Mouse (Mus musculus): ENCODE results near the gene Hras. TPM values are rescaled to one million over a fixed set of nuclear protein-coding genes. Genes with fewer than 3 reads are reported as not detected.

Gene Hras
- polyA plus RNA-seq (2011; ENCODE audit: insufficient read length, low read depth, missing spikeins), result 54.0 and 62.7 TPM in 2 replicates

DNA sequence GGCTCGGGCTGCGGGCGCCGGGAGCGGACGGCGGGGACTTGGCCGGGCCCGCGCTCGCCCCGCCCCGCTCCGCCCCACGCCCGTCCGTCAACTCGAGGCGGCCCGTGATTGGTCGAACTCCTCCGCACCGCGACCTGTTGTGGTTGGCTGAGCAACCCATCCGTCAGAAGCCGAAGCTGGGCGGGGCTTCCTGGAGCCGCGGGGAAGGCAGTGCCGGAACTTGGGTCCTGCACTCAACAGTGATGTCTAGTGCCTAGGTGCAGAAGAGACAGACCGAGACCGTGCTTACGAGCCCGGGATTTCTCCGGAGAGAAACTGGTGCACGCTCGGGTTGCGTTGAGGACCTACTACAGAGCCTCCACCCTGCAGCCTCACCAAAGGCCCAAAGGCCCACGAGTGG lies at the start of gene Hras, which contains the start of gene Lrrc56:
Hras (minus strand) TSS at position 58 of the 400 bp plus-strand sequence.
Lrrc56 (plus strand) TSS at position 210 of the 400 bp plus-strand sequence.
- Histone ChIP-seq H3K4me3 (ENCODE audit: insufficient read depth, low read length) (peak within 1 kb of the TSS; percentile 77), H3K27ac (ENCODE audit: insufficient read depth, low read length) (peak within 1 kb of the TSS; percentile 33), H3K4me1 (ENCODE audit: control insufficient read depth, insufficient read depth, low read length) (0 out of 2 replicates have a peak, but pooled peaks cover 2% of the 10 kb centered on the region)
- TF ChIP-seq CTCF (IDR thresholded peaks at IDR 0.05; ENCODE audit: borderline replicate concordance, insufficient read depth, low read length), result no peak
- peak; percentile 95 for TF ChIP-seq POLR2A (IDR thresholded peaks at IDR 0.05; ENCODE audit: low read depth, low read length)

GRCm38 (mm10) chr7:141231551-141231950 lies 37.7 kb upstream of the Hras start:
- no peaks in the 10 kb centered on the region for H3K4me1 ChIP-seq (ENCODE audit: control insufficient read depth, insufficient read depth, low read length)
- H3K4me3 ChIP-seq (ENCODE audit: insufficient read depth, low read length), result no peak overlapping the region
- TF ChIP-seq CTCF (IDR thresholded peaks at IDR 0.05; ENCODE audit: borderline replicate concordance, insufficient read depth, low read length) (no peak), POLR2A (IDR thresholded peaks at IDR 0.05; ENCODE audit: low read depth, low read length) (no peak)
- H3K27ac ChIP-seq (ENCODE audit: insufficient read depth, low read length), result no peak overlapping the region

- Histone ChIP-seq H3K27ac (ENCODE audit: insufficient read depth, low read length) (no peak overlapping the region), H3K4me1 (ENCODE audit: control insufficient read depth, insufficient read depth, low read length) (no peaks in the 10 kb centered on the region), H3K4me3 (ENCODE audit: insufficient read depth, low read length) (no peak overlapping the region)
- no peak for TF ChIP-seq CTCF (IDR thresholded peaks at IDR 0.05; ENCODE audit: borderline replicate concordance, insufficient read depth, low read length)
- no peak for TF ChIP-seq POLR2A (IDR thresholded peaks at IDR 0.05; ENCODE audit: low read depth, low read length)
These were observed 37.3 kb upstream of the Hras start for GRCm38 (mm10) chr7:141231111-141231510.

DNA sequence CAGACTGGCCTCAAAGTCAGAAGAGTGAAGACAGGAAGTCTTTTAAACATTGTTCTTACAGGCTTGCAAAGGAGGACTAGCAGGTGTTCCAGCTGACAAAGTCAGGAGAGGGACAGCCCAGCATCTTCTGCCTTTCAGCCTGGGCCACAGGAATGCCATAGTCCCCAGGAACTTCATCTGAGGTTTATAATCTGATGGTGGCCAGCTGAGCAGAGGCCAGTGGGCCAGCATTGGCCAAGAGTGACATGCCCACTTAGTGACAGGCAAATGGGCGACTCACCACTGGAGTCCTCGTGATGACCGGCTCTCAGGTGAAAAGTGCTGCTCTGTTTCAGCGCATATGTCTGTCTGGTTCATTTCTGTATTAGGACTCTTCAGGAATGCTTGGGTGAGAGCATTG lies 36.8 kb upstream of the Hras start:
- no peaks in the 10 kb centered on the region for H3K4me1 ChIP-seq (ENCODE audit: control insufficient read depth, insufficient read depth, low read length)
- TF ChIP-seq POLR2A (IDR thresholded peaks at IDR 0.05; ENCODE audit: low read depth, low read length) (no peak), CTCF (IDR thresholded peaks at IDR 0.05; ENCODE audit: borderline replicate concordance, insufficient read depth, low read length) (no peak)
- 0 out of 2 replicates have a peak overlapping the region, but pooled peaks have one; percentile 3 for H3K4me3 ChIP-seq (ENCODE audit: insufficient read depth, low read length)
- H3K27ac ChIP-seq (ENCODE audit: insufficient read depth, low read length), result no peak overlapping the region

DNA sequence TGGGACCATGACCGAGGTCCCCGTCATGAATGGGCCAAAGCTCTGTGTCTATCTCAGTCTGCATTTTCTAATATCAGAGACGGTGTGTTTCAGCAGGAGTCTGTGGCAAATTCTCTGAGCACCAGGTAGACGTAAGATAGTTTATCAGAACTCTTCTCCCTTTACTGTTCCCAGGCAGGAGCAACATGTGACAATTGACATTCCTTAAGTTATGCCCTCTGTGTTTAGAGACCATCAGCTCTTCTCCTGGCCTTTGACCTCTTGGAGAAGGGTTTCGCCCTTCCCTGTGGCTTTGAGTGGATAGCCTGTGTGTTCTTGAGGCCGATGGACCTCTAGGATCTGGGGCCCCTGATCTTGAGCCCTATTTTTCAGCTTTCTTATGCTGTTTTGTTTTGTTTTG lies 35.9 kb upstream of the Hras start:
- TF ChIP-seq POLR2A (IDR thresholded peaks at IDR 0.05; ENCODE audit: low read depth, low read length) (no peak), CTCF (IDR thresholded peaks at IDR 0.05; ENCODE audit: borderline replicate concordance, insufficient read depth, low read length) (no peak)
- peak overlapping the region; percentile 97 for H3K4me3 ChIP-seq (ENCODE audit: insufficient read depth, low read length)
- H3K27ac ChIP-seq (ENCODE audit: insufficient read depth, low read length), result no peak overlapping the region
- H3K4me1 ChIP-seq (ENCODE audit: control insufficient read depth, insufficient read depth, low read length), result no peaks in the 10 kb centered on the region

DNA sequence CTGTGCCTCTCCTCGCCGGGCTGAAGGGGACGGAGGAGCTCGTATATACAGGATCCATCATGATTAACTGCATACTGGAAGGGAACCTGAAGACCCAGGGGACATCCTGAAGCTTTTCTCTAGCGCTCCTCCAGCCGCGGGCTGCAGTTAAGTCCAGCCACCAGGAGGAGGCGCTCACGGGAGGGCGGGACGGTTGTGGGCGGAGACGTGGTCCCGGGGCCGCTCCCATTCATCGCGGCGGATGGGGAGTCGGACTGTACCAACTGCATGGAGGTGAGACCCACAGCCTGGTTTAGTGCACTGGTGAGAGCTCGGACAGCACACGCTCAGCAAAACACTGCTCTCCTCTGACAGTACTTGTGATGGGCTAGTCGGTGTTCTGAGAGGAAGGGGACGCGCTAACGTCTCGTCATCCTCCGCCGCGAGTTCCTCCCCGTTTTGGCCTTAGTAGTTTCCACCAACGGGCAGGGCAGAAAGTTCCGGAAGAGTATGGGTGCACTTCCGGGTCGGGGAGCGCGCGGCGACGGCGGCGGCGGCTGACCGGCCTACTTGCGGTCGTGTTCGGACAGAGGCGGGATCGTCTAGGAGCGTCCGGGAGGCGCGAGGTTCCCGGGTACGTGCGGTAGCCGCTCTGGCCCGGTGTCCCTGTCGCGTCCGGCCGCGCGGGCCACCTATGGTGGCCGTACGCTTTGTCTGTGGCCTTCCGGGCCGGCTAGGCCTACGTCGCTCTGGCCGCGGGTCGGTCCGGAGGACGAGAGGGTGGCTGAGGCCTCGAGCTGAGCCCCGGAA lies 34.7 kb upstream of the Hras start, which contains the start of gene Phrf1:
Phrf1 (plus strand) TSS at position 506 of the 789 bp plus-strand sequence.
- Histone ChIP-seq H3K4me3 (ENCODE audit: insufficient read depth, low read length) (peak within 1 kb of the TSS; percentile 97), H3K4me1 (ENCODE audit: control insufficient read depth, insufficient read depth, low read length) (no peaks in the 10 kb centered on the region), H3K27ac (ENCODE audit: insufficient read depth, low read length) (peak within 1 kb of the TSS; percentile 80)
- TF ChIP-seq CTCF (IDR thresholded peaks at IDR 0.05; ENCODE audit: borderline replicate concordance, insufficient read depth, low read length) (peak; percentile 90), POLR2A (IDR thresholded peaks at IDR 0.05; ENCODE audit: low read depth, low read length) (peak; percentile 66)

GRCm38 (mm10) chr7:141227796-141228195 lies 34.0 kb upstream of the Hras start:
- no peak for TF ChIP-seq CTCF (IDR thresholded peaks at IDR 0.05; ENCODE audit: borderline replicate concordance, insufficient read depth, low read length)
- TF ChIP-seq POLR2A (IDR thresholded peaks at IDR 0.05; ENCODE audit: low read depth, low read length), result no peak
- H3K4me3 ChIP-seq (ENCODE audit: insufficient read depth, low read length), result no peak overlapping the region

DNA sequence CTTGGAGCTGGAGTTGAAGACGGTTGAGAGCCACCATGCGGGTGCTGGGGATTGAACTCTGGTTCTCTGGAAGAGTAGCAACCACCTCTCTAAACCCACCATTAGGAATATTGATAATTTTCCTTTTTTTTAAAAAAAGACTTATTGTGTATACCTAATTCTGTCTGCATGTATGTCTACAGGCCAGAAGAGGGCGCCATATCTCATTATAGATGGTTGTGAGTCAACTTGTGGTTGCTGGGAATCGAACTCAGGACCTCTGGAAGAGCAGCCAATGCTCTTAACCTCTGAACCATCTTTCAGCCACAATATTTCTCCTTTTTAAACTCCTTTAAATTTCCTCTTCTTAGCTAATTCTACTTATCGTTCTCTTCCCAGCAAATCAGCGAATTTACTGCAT lies 32.7 kb upstream of the Hras start:
- H3K27ac ChIP-seq (ENCODE audit: insufficient read depth, low read length), result no peak overlapping the region
- peaks cover 3% of the 10 kb centered on the region; the same call in 1 of the 2 replicates for H3K4me1 ChIP-seq (ENCODE audit: control insufficient read depth, insufficient read depth, low read length)
- no peak for TF ChIP-seq CTCF (IDR thresholded peaks at IDR 0.05; ENCODE audit: borderline replicate concordance, insufficient read depth, low read length)
- TF ChIP-seq POLR2A (IDR thresholded peaks at IDR 0.05; ENCODE audit: low read depth, low read length), result no peak
- no peak overlapping the region for H3K4me3 ChIP-seq (ENCODE audit: insufficient read depth, low read length)

More at GRCm38 (mm10) chr7:141227796-141228195, 34.0 kb upstream of the Hras start:
- Histone ChIP-seq H3K27ac (ENCODE audit: insufficient read depth, low read length) (no peak overlapping the region), H3K4me1 (ENCODE audit: control insufficient read depth, insufficient read depth, low read length) (no peaks in the 10 kb centered on the region)

DNA sequence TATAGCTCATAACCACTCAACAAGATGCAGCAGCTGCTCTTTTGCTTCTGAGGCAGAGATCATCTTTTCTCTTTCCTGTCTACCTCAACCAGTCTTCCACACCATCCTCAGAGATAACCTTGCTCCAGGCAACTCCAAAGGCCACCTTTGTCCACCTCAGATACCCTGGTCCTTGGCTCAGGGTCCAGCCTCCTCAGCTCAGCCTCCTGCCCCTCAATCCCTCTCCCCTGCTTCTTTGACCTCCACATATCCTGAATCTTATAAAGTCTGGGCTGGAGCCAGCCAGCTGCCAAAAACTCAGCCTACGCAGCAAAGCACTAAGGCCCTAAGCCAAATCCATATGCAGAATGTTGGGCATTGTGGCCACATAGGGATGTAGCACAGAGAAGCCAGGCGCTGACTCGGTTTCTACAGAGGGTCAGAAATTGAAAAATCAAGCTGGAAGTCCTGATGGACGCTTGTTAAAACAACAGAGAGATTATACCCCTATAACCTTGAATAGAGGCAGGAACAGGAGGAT lies 29.0 kb upstream of the Hras start:
- Histone ChIP-seq H3K4me3 (ENCODE audit: insufficient read depth, low read length) (no peak overlapping the region), H3K4me1 (ENCODE audit: control insufficient read depth, insufficient read depth, low read length) (peaks cover 3% of the 10 kb centered on the region; the same call in 1 of the 2 replicates), H3K27ac (ENCODE audit: insufficient read depth, low read length) (no peak overlapping the region)
- no peak for TF ChIP-seq CTCF (IDR thresholded peaks at IDR 0.05; ENCODE audit: borderline replicate concordance, insufficient read depth, low read length)
- no peak for TF ChIP-seq POLR2A (IDR thresholded peaks at IDR 0.05; ENCODE audit: low read depth, low read length)

DNA sequence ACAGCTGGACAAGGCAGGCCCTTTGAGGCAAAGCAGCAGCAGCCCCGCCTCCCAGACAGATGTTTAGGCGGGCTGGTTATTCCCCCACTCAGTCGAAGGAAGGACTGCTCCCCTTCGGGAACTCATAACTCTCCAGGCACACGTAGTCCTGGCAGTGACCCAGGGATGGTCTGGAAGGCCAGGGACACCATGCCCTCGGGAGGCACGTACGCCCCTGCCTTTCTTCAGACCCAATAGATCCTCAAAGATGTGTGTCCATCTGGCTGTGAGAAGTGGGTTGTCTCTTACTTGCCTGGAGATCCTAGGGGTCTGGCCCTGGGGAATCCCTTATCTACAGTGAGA lies 28.3 kb upstream of the Hras start:
- peak overlapping the region; percentile 29 for H3K27ac ChIP-seq (ENCODE audit: insufficient read depth, low read length)
- peaks cover 3% of the 10 kb centered on the region; the same call in 1 of the 2 replicates for H3K4me1 ChIP-seq (ENCODE audit: control insufficient read depth, insufficient read depth, low read length)
- H3K4me3 ChIP-seq (ENCODE audit: insufficient read depth, low read length), result no peak overlapping the region
- TF ChIP-seq POLR2A (IDR thresholded peaks at IDR 0.05; ENCODE audit: low read depth, low read length), result peak; percentile 78
- TF ChIP-seq CTCF (IDR thresholded peaks at IDR 0.05; ENCODE audit: borderline replicate concordance, insufficient read depth, low read length), result no peak
